Mouse (Mus musculus) ES-E14 (cell line): ENCODE data around the gene Gpr18. TPM values are rescaled to one million over a fixed set of nuclear protein-coding genes. Genes with fewer than 3 reads are reported as not detected.

Experiments used
- DNase-seq: peaks from one replicate; pipeline ENCODE4 v3.0.0-alpha.2; 2013; ENCODE audit warnings: low read depth, low spot score
- H3K27ac ChIP-seq: 2 replicates; pipeline ENCODE4 v1.5.1; 2012; ENCODE audit warnings: low read depth, mild to moderate bottlenecking, low read length, moderate library complexity, mixed read lengths; ENCODE audit not compliant: poor library complexity, insufficient read depth, severe bottlenecking
- H3K36me3 ChIP-seq: 2 replicates; pipeline ENCODE4 v1.6.1; 2012; ENCODE audit warnings: mild to moderate bottlenecking, low read length, moderate library complexity, mixed read lengths; ENCODE audit not compliant: control insufficient read depth, poor library complexity, insufficient read depth, severe bottlenecking
- H3K4me1 ChIP-seq, 2 experiments: fragments of 150-350 bp in 1 of 2; sonication (generic) in 1 of 2; 2 replicates each; pipeline ENCODE4 v1.6.1; 2012; ENCODE audit warnings: low read length in 2 of 2, mild to moderate bottlenecking in 1 of 2, mixed read lengths in 1 of 2; ENCODE audit not compliant: control insufficient read depth in 2 of 2, insufficient read depth in 2 of 2, poor library complexity in 1 of 2
- H3K4me3 ChIP-seq, 2 experiments: fragments of 150-350 bp in 1 of 2; sonication (generic) in 1 of 2; 2 replicates each; pipeline ENCODE4 v1.5.1; 2012; ENCODE audit warnings: low read length in 2 of 2, low read depth in 1 of 2, mild to moderate bottlenecking in 1 of 2, mixed read lengths in 1 of 2; ENCODE audit not compliant: insufficient read depth in 1 of 2, poor library complexity in 1 of 2, severe bottlenecking in 1 of 2
- H3K9ac ChIP-seq: 2 replicates; pipeline ENCODE4 v1.6.1; 2012; ENCODE audit warnings: low read depth, mild to moderate bottlenecking, low read length, mixed read lengths; ENCODE audit not compliant: poor library complexity, insufficient read depth, severe bottlenecking
- H3K9me3 ChIP-seq: fragments of 150-350 bp; sonication (generic); 2 replicates; pipeline ENCODE4 v1.6.1; 2012; ENCODE audit warnings: low read depth, mild to moderate bottlenecking, low read length; ENCODE audit not compliant: control insufficient read depth, insufficient read depth
- CHD2 ChIP-seq: IDR thresholded peaks from 2 replicates; pipeline ENCODE4 v1.6.1; 2014; ENCODE audit warnings: mild to moderate bottlenecking, low read depth, low read length, inconsistent platforms
- HCFC1 ChIP-seq: IDR thresholded peaks from 2 replicates; pipeline ENCODE4 v1.6.1; 2012; ENCODE audit warnings: low read length, inconsistent platforms, borderline replicate concordance; ENCODE audit not compliant: insufficient read depth
- MAFK ChIP-seq: IDR thresholded peaks from 2 replicates; pipeline ENCODE4 v1.6.1; 2014; ENCODE audit warnings: mild to moderate bottlenecking, low read depth, low read length, inconsistent platforms; ENCODE audit not compliant: insufficient read depth
- ZC3H11A ChIP-seq: IDR thresholded peaks from 2 replicates; pipeline ENCODE4 v1.6.1; 2012; ENCODE audit warnings: low read depth, mild to moderate bottlenecking, inconsistent platforms, low read length, borderline replicate concordance
- ZNF384 ChIP-seq: IDR thresholded peaks from 2 replicates; pipeline ENCODE4 v1.6.1; 2012; ENCODE audit warnings: low read depth, low read length, inconsistent platforms
- in situ Hi-C, 2 experiments: fragments of 600-800 bp; cut with MboI; formaldehyde crosslinking; loops; one replicate each; pipeline ENCODE4 v1.15.1; 2025; ENCODE audit warnings: low sequenced_read_pairs in 2 of 2, inconsistent platforms in 1 of 2; ENCODE audit not compliant: unreplicated experiment in 2 of 2
- total RNA-seq: library from RNA; depleted of rRNA; stranded (reverse); fragments of 300-350 nt; gene quantifications from 2 replicates; pipeline ENCODE4 v1.2.3, GENCODE M21; 2012

The Gpr18 gene
- total RNA-seq, 1 experiment = 0.49 TPM

GRCm38 (mm10) chr14:121906341-121906991 lies 9.1 kb downstream of the Gpr18 start:
- DNase-seq = no peak
- Histone ChIP-seq H3K4me1 (no peaks in the 10 kb centered on the region), H3K36me3 (peaks cover 8% of the 10 kb centered on the region; the same call in 1 of the 2 replicates), H3K4me3 (no peak overlapping the region), H3K9me3 (no peaks in the 10 kb centered on the region), H3K27ac (no peak overlapping the region), H3K9ac (no peak overlapping the region)
- TF ChIP-seq ZC3H11A (no peak), ZNF384 (no peak), CHD2 (no peak), HCFC1 (no peak), MAFK (no peak)
- in situ Hi-C loops = no loop called here

GRCm38 (mm10) chr14:121904754-121905153 lies 10.8 kb downstream of the Gpr18 start:
- Histone ChIP-seq H3K4me3 (no peak overlapping the region), H3K36me3 (0 out of 2 replicates have a peak, but pooled peaks cover 5% of the 10 kb centered on the region), H3K9ac (no peak overlapping the region), H3K9me3 (no peaks in the 10 kb centered on the region), H3K4me1 (no peaks in the 10 kb centered on the region), H3K27ac (no peak overlapping the region)
- no peak for DNase-seq
- TF ChIP-seq CHD2 (no peak), ZNF384 (no peak), HCFC1 (no peak), MAFK (no peak), ZC3H11A (no peak)
- in situ Hi-C loops = no loop called here

- no peaks in the 10 kb centered on the region for H3K4me1 ChIP-seq
- no peaks in the 10 kb centered on the region for H3K9me3 ChIP-seq
- no peak overlapping the region for H3K4me3 ChIP-seq
- in situ Hi-C loops = no loop called here
- DNase-seq = no peak
- H3K27ac ChIP-seq = no peak overlapping the region
- H3K9ac ChIP-seq = no peak overlapping the region
- 0 out of 2 replicates have a peak, but pooled peaks cover 3% of the 10 kb centered on the region for H3K36me3 ChIP-seq
- TF ChIP-seq ZNF384 (no peak), MAFK (no peak), ZC3H11A (no peak), HCFC1 (no peak), CHD2 (no peak)
These were observed 12.2 kb downstream of the Gpr18 start for GRCm38 (mm10) chr14:121903381-121903876.

- TF ChIP-seq HCFC1 (no peak), ZNF384 (no peak), MAFK (no peak), ZC3H11A (no peak), CHD2 (no peak)
- Histone ChIP-seq H3K27ac (no peak overlapping the region), H3K4me1 (no peaks in the 10 kb centered on the region), H3K4me3 (no peak overlapping the region), H3K36me3 (no peaks in the 10 kb centered on the region), H3K9ac (no peak overlapping the region), H3K9me3 (no peaks in the 10 kb centered on the region)
- in situ Hi-C loops = no loop called here
- DNase-seq = no peak
These were observed 14.1 kb downstream of the Gpr18 start for GRCm38 (mm10) chr14:121901511-121901910.
